Mouse (Mus musculus) intestine, embryonic 14.5 days (tissue): ENCODE data around the gene Foxp1. TPM values are rescaled to one million over a fixed set of nuclear protein-coding genes. Genes with fewer than 3 reads are reported as not detected.

Experiments
- ATAC-seq: fragments of 200-750 bp; cut with Nextera tagmentation; replicated peaks from 2 replicates; pipeline ENCODE4 v1.8.0; 2017; ENCODE audit warnings: low read depth, moderate number of reproducible peaks, moderate TSS enrichment, moderate library complexity; ENCODE audit not compliant: low FRiP score, low TSS enrichment
- DNase-seq: peaks from one replicate; pipeline ENCODE4 v3.0.0-alpha.2; 2018; ENCODE audit warnings: low spot score
- H3K27ac ChIP-seq: fragments of 300-500 bp; sonication (generic); 2 replicates; pipeline ENCODE4 v1.5.1; 2014; ENCODE audit warnings: low read depth, mild to moderate bottlenecking, control low read depth
- H3K27me3 ChIP-seq: fragments of 300-500 bp; sonication (generic); replicated peaks from 2 replicates; pipeline ENCODE4 v1.6.1; 2014; ENCODE audit warnings: low read length, control low read depth; ENCODE audit not compliant: control insufficient read depth, insufficient read depth
- H3K36me3 ChIP-seq: fragments of 300-500 bp; sonication (generic); 2 replicates; pipeline ENCODE4 v1.6.1; 2014; ENCODE audit warnings: low read length, control low read depth; ENCODE audit not compliant: control insufficient read depth, insufficient read depth
- H3K4me1 ChIP-seq: fragments of 300-500 bp; sonication (generic); replicated peaks from 2 replicates; pipeline ENCODE4 v1.6.1; 2014; ENCODE audit warnings: low read length, control low read depth, mixed read lengths; ENCODE audit not compliant: control insufficient read depth, insufficient read depth
- H3K4me2 ChIP-seq: fragments of 300-500 bp; sonication (generic); 2 replicates; pipeline ENCODE4 v1.6.1; 2014; ENCODE audit warnings: low read length
- H3K4me3 ChIP-seq: fragments of 300-500 bp; sonication (generic); 2 replicates; pipeline ENCODE4 v1.5.1; 2014; ENCODE audit warnings: low read depth, low read length, control low read depth, mixed read lengths
- H3K9ac ChIP-seq: fragments of 300-500 bp; sonication (generic); 2 replicates; pipeline ENCODE4 v1.6.1; 2014; ENCODE audit warnings: mild to moderate bottlenecking, low read length
- H3K9me3 ChIP-seq: fragments of 300-500 bp; sonication (generic); 2 replicates; pipeline ENCODE4 v1.6.1; 2016; ENCODE audit warnings: low read length, control low read depth; ENCODE audit not compliant: control insufficient read depth
- WGBS: fragments of 180-500 bp; shearing (Covaris S2); extraction: QIAGEN DNeasy Blood & Tissue Kit; methylation state at CpG from one replicate; pipeline ENCODE4 v1.1.7; 2014; 5-methylcytosine and 5-hydroxymethylcytosine counted together
- polyA plus RNA-seq: library from polyadenylated mRNA; unstranded; fragments of >200 nt; fragmentation: Nextera tagmentation; extraction: Ambion mirVana; gene quantifications from 2 replicates; pipeline ENCODE4 v1.2.1, GENCODE M21; 2014

The Foxp1 gene
- polyA plus RNA-seq, 1 experiment from 2014 or later: 133 TPM

GRCm38 (mm10) chr6:99257676-99258075 lies 264.8 kb downstream of the Foxp1 start:
- DNase-seq (no peak), ATAC-seq (no peak)
- Histone ChIP-seq H3K36me3 (no peaks in the 10 kb centered on the region), H3K9me3 (no peaks in the 10 kb centered on the region), H3K9ac (no peak overlapping the region), H3K4me2 (no peak overlapping the region), H3K27ac (no peak overlapping the region), H3K4me1 (peaks cover 14% of the 10 kb centered on the region), H3K4me3 (no peak overlapping the region), H3K27me3 (no peaks in the 10 kb centered on the region)
- 71% methylated on average over 2 of the region's 2 CpGs for WGBS

DNA sequence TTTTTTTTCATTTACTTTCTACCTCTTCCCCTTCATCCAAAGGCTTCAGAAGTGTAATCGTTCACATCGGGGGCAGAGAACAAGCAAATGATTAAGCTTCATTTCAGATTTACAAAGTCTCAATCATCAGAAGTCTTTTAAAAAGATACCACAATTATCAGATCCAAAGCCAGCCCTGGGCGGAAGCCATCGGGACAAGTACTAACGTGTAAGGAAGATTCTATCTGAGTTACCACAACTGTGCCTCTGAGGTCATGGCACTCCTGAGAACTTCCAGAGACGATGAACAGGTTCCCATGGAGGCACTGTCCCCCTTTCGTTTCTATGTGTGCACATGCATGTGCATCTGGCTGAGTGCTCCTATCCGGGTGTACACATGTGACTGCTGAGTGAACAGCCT lies 269.2 kb downstream of the Foxp1 start:
- WGBS: 71% methylated on average over 8 of the region's 8 CpGs

DNA sequence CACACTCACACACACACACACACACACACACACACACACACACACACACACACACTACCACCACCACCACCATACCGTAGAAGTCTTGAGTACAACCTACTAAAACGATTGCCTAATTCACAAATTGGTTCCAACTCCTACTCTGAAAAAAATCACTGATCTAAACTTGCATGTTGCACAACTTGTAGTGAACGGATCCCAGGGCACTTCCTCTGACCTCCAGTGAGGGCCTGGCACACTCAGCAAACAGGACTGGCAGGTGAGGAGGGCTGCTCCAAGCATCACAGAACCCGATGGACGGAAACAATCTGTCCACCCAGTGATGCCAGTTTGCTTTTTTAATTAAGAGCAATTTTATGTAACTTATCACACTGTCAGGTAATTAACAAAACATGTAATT lies 269.7 kb downstream of the Foxp1 start:
- H3K27me3 ChIP-seq: no peaks in the 10 kb centered on the region
- WGBS: 79% methylated on average over 5 of the region's 5 CpGs
- H3K36me3 ChIP-seq: no peaks in the 10 kb centered on the region
- no peaks in the 10 kb centered on the region for H3K4me1 ChIP-seq
- no peak overlapping the region for H3K4me2 ChIP-seq
- H3K9me3 ChIP-seq: no peaks in the 10 kb centered on the region
- no peak overlapping the region for H3K4me3 ChIP-seq
- DNase-seq: no peak
- ATAC-seq: no peak
- no peak overlapping the region for H3K27ac ChIP-seq
- H3K9ac ChIP-seq: no peak overlapping the region

More for the DNA sequence above, 269.2 kb downstream of the Foxp1 start:
- Histone ChIP-seq H3K9ac (no peak overlapping the region), H3K4me1 (no peaks in the 10 kb centered on the region), H3K4me2 (no peak overlapping the region), H3K27ac (no peak overlapping the region), H3K36me3 (no peaks in the 10 kb centered on the region), H3K9me3 (no peaks in the 10 kb centered on the region), H3K4me3 (no peak overlapping the region), H3K27me3 (no peaks in the 10 kb centered on the region)
- no peak for DNase-seq
- ATAC-seq: no peak

DNA sequence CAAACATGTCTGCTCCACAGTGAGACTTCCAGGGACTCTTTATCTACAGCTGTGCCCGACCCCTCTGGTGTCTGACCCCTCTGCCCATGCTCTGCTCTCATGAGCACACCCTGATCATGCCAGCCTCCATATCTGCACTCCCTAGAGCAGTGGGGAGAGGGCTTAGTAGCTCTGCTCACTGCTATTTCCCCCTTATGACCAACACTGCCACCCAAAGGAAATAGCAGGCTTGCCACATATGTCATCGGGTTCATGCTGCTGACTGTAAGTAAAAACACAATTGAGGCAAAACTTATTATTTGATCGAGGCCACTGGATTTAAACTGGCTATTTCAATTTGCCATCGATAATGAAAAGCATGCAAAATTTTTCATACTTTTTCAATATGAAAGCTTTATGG lies 270.6 kb downstream of the Foxp1 start:
- Histone ChIP-seq H3K27me3 (no peaks in the 10 kb centered on the region), H3K27ac (no peak overlapping the region), H3K9me3 (no peaks in the 10 kb centered on the region), H3K4me2 (no peak overlapping the region), H3K36me3 (no peaks in the 10 kb centered on the region), H3K9ac (no peak overlapping the region), H3K4me3 (no peak overlapping the region), H3K4me1 (no peaks in the 10 kb centered on the region)
- 89% methylated on average over 4 of the region's 4 CpGs for WGBS
- DNase-seq: no peak
- ATAC-seq: no peak

- Histone ChIP-seq H3K27ac (no peak overlapping the region), H3K9me3 (no peaks in the 10 kb centered on the region), H3K27me3 (no peaks in the 10 kb centered on the region), H3K4me2 (no peak overlapping the region), H3K4me1 (no peaks in the 10 kb centered on the region), H3K9ac (no peak overlapping the region), H3K36me3 (no peaks in the 10 kb centered on the region), H3K4me3 (no peak overlapping the region)
- DNase-seq (no peak), ATAC-seq (no peak)
- 76% methylated on average over 3 of the region's 3 CpGs for WGBS
Observed at GRCm38 (mm10) chr6:99251222-99251621, 271.3 kb downstream of the Foxp1 start.

DNA sequence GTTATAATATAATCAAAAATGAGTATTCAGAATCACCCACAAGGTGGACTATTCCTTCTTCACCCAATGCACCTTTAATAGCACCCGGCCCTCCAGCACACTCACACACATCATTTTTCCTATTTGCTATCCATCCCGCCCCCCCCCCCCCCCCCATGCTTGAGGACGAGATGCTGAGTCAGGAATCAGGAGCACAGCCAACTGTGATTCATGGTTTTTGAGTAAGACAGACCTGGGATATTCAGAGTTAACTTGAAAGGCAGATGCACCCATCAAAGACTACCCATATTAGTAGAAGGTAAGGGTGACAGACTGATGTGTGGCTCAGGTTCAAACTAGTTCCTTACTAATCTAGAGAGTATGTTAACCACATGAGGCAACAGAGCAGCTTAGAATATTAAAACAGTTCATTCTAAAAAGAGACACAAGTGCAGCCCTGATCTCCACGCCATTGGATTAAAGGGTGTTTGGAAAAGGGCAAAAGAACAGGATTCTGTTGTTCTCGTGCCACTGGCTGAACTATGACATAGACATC lies 273.0 kb downstream of the Foxp1 start:
- Histone ChIP-seq H3K9me3 (no peaks in the 10 kb centered on the region), H3K4me3 (no peak overlapping the region), H3K4me1 (no peaks in the 10 kb centered on the region), H3K9ac (no peak overlapping the region), H3K4me2 (no peak overlapping the region), H3K27ac (no peak overlapping the region), H3K27me3 (no peaks in the 10 kb centered on the region), H3K36me3 (no peaks in the 10 kb centered on the region)
- DNase-seq (no peak), ATAC-seq (no peak)
- 76% methylated on average over 5 of the region's 5 CpGs for WGBS

- H3K9ac ChIP-seq: no peak overlapping the region
Observed at GRCm38 (mm10) chr6:99248396-99248795, 274.1 kb downstream of the Foxp1 start.

GRCm38 (mm10) chr6:99241625-99242395 lies 280.7 kb downstream of the Foxp1 start:
- H3K36me3 ChIP-seq: no peaks in the 10 kb centered on the region
- H3K9ac ChIP-seq: no peak overlapping the region
- no peak for DNase-seq

More at GRCm38 (mm10) chr6:99248396-99248795, 274.1 kb downstream of the Foxp1 start:
- Histone ChIP-seq H3K4me3 (no peak overlapping the region), H3K27me3 (no peaks in the 10 kb centered on the region), H3K4me2 (no peak overlapping the region), H3K27ac (no peak overlapping the region), H3K36me3 (no peaks in the 10 kb centered on the region), H3K4me1 (no peaks in the 10 kb centered on the region), H3K9me3 (no peaks in the 10 kb centered on the region)
- WGBS: 76% methylated on average over 8 of the region's 8 CpGs
- ATAC-seq (no peak), DNase-seq (no peak)

DNA sequence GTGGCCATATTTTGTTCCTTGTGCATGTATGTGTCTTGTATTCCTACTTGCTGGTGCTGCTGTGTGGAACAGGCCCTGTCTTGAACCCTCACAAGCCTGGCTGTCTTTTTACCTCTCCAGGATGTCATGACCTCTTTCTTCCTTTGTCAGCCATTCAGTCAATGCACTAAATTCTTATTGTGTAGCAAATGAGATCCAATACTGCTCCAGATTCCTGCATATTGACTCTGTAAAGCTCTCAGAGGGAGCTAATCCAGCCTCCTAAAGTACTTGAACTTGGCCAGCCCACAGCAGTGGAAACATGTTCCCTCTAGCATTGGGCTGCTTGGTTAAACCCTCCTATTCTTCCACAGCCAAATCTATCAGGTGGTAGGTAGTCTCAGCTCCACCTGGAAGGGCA lies 281.8 kb downstream of the Foxp1 start:
- H3K4me2 ChIP-seq: no peak overlapping the region
- no peak overlapping the region for H3K9ac ChIP-seq
- H3K36me3 ChIP-seq: no peaks in the 10 kb centered on the region
- no peaks in the 10 kb centered on the region for H3K4me1 ChIP-seq
- H3K27ac ChIP-seq: no peak overlapping the region
- no peak for DNase-seq
- no peaks in the 10 kb centered on the region for H3K27me3 ChIP-seq
- no peak overlapping the region for H3K4me3 ChIP-seq
- ATAC-seq: no peak
- H3K9me3 ChIP-seq: no peaks in the 10 kb centered on the region

More at GRCm38 (mm10) chr6:99241625-99242395, 280.7 kb downstream of the Foxp1 start:
- no peaks in the 10 kb centered on the region for H3K9me3 ChIP-seq
- H3K4me1 ChIP-seq: no peaks in the 10 kb centered on the region
- no peak overlapping the region for H3K27ac ChIP-seq
- H3K4me3 ChIP-seq: no peak overlapping the region
- 95% methylated on average over 10 of the region's 10 CpGs for WGBS
- H3K4me2 ChIP-seq: no peak overlapping the region
- H3K27me3 ChIP-seq: no peaks in the 10 kb centered on the region
- no peak for ATAC-seq
